Mouse (Mus musculus): ENCODE data around the gene Gm5771. TPM values are rescaled to one million over a fixed set of nuclear protein-coding genes. Genes with fewer than 3 reads are reported as not detected.
"Not testable (repeated sequence)": the region's sequence is repeated elsewhere in the genome, so short reads cannot be mapped to it uniquely, and the experiment has no call there.

Gm5771 gene
- total RNA-seq (2022): not detected

GRCm38 (mm10) chr6:41392056-41392455, at the start of gene Gm5771:
TSS of gene Gm5771 (plus strand) at chr6:41392356.
- DNase-seq (ENCODE audit: low spot score in 2 of 2): not testable (repeated sequence)

DNA sequence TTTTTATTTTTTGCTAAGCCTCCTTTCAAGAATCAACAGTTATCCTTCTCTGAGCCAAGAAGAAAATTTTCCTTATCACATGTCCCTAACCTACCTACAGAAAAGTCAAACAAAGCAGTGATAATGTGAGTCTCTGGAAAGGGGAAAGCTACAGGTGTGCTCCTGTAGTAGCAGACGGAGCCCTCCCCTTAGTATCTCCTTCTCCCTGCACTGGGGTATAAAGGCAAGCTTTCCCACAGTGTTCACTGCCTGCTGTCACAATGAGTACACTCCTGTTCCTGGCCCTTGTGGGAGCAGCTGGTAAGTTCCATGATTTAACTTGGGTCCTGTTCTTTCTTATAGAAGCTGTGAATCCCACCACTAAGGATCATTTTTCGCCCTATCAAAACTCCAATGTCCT, 38.2 kb upstream of the Gm5771 start, which contains the start of gene Try10:
Gene Try10, plus strand, starts transcription at position 174 of the 400 bp plus-strand sequence.
- no peak for DNase-seq (ENCODE audit: low spot score in 2 of 2)

DNA sequence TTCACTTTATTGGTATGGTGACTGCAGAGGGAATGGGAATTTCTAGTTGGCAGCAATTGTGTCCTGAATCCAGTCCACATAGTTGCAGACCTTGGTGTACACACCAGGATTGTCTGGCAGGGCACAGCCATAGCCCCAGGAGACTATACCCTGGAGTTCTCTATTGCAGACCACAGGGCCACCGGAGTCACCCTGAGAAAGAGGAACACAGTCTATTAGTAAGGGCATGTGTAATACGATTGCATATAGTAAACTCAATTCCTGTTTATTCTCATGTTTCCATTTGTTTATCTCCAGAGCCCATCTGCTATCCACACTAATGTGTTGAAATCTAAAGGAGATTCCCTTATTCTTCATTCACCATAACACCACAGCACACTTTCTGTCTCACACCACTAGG, 18.4 kb upstream of the Gm5771 start:
- not testable (repeated sequence) for DNase-seq (ENCODE audit: low spot score in 2 of 2)

DNA sequence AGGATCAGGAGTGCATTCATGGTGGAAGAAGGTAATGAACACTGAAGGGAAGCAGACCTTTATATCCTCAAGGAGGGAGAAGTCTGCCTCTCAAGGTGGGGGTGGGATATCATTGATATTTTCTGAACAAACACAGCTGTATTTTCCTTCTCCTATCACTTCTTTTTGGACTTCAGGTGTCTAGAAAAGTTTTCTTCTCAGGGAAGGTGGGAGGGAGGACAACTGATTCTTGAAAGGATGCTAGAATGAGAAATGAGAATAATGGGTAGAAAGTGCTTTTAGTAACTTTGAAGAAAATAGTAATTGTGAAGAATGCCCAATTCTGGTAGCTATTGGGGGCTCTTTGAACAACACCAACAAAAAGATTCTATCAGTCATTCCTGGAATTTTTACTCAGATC, 14.6 kb upstream of the Gm5771 start, which contains the start of gene Prss3:
Gene Prss3, minus strand, starts transcription at position 101 of the 400 bp plus-strand sequence.
- DNase-seq (ENCODE audit: low spot score in 2 of 2): not testable (repeated sequence)

DNA sequence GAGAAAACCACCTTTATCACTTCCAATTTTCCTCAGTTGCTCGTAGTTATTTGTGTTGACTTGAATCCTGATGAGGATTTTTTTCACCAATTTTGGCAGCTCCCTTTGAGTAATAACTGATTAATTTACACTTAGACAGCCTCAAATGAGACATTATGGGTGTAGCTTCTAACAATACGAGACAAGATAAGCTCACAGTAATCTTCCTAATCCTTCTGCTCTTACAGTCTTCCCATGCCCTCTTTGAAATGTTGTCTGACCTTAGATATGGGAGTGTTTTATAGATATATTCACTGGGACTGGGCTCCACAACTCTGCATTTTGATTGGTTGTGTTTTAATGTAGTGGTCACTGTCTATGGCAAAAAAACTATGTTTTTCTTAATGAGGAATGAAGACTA, 5.4 kb upstream of the Gm5771 start:
- DNase-seq (ENCODE audit: low spot score in 2 of 2): no peak

DNA sequence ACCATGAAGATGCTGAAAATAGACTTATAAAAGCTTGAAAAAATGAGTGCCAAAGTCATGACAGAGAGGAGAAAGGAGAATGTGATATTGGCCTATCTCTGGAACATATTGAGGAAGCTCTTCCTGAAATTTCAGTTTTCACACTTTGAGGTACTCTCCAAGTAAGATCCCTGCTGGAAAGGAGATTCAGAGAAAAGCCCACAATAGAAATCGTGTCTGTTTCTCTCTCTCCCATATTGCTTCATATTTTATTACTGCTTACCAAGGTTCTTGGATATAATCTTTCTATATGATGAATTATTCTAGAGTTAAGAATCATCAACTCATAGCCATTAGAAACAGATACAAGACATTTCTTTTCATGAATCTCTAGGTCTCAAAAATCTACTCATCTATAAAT, 516 bp upstream of the Gm5771 start:
- not testable (repeated sequence) for DNase-seq (ENCODE audit: low spot score in 2 of 2)

DNA sequence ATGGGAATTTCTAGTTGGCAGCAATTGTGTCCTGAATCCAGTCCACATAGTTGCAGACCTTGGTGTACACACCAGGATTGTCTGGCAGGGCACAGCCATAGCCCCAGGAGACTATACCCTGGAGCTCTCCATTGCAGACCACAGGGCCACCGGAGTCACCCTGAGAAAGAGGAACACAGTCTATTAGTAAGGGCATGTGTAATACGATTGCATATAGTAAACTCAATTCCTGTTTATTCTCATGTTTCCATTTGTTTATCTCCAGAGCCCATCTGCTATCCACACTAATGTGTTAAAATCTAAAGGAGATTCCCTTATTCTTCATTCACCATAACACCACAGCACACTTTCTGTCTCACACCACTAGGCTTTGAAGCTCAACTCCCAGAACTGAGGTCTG, 50.1 kb downstream of the Gm5771 start:
- DNase-seq (ENCODE audit: low spot score in 2 of 2): not testable (repeated sequence)

GRCm38 (mm10) chr6:41446045-41446444, 53.9 kb downstream of the Gm5771 start, which contains the start of gene Gm10334:
TSS of gene Gm10334 (minus strand) at chr6:41446145.
- DNase-seq (ENCODE audit: low spot score in 2 of 2): not testable (repeated sequence)

Other genes starting within 250 kb of the Gm5771 start
- gene Try4, start 90.1 kb upstream of the Gm5771 start, total RNA-seq (2022): not detected
- gene Try5, start 75.5 kb upstream of the Gm5771 start, total RNA-seq (2022): not detected
- gene Try10, start 38.3 kb upstream of the Gm5771 start, total RNA-seq (2022): not detected
- not detected for gene Prss3, start 14.7 kb upstream of the Gm5771 start, total RNA-seq (2022)
- not detected for gene Gm10334, start 53.8 kb downstream of the Gm5771 start, total RNA-seq (2022)
- not detected for gene Prss1, start 66.6 kb downstream of the Gm5771 start, total RNA-seq (2022)
- not detected for gene Prss2, start 129.4 kb downstream of the Gm5771 start, total RNA-seq (2022)
- 10 to 100 TPM; 75.3 to 83.9 (median 78.7) TPM for gene Ephb6, start 213.1 kb downstream of the Gm5771 start, total RNA-seq (2022)
- gene Trpv6, start 244.0 kb downstream of the Gm5771 start, total RNA-seq (2022): 1 to 10 TPM; 1.4 to 2.7 (median 1.9) TPM